Comparison of ENCODE assay signal across 25 mouse cellular contexts in the genomic region with DNA sequence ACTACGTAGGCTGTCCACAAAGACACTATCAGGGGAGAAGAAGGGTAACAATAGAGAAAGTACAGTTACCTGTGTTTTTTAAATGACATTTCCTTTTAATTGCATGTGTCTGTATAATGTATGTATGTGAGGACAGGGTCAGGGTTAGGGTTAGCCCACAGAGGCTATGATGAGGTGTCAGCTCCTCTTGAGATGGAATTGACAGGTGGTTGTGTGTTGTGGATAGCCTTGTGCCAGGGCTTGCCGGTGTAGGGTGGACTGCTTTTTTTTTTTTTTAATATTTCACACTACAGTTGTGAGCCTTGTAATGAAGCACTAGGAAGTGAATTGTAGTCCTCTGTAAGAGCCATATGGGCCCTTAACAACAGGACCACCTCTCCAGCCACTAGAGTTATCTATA.
"Had no signal": no experiment of that assay in that cellular context is flagged by ENCODE, and none has a peak within 500 bp of the region (broad histone marks: within the 10 kb centered on the region; RNA-seq: fewer than 3 reads in every experiment).

No protein-coding gene starts in this region.

- H3K4me2 ChIP-seq: heart, embryonic 13.5 days; heart, embryonic 15.5 days; hindbrain, embryonic 12.5 days; hindbrain, embryonic 14.5 days; kidney, embryonic 15.5 days; limb, embryonic 13.5 days; limb, embryonic 15.5 days; liver, embryonic 12.5 days had no signal

- H3K4me1 ChIP-seq: hindbrain, embryonic 12.5 days; limb, embryonic 13.5 days; limb, embryonic 15.5 days; liver, embryonic 12.5 days had no signal

- H3K4me3 ChIP-seq: gastrocnemius, adult 2 months; heart, embryonic 10.5 days; heart, embryonic 13.5 days; heart, embryonic 15.5 days; hindbrain, embryonic 10.5 days; hindbrain, embryonic 12.5 days; kidney, embryonic 15.5 days; limb, embryonic 13.5 days; limb, embryonic 15.5 days; liver, embryonic 12.5 days had no signal

- H3K27me3 ChIP-seq: heart, embryonic 13.5 days; heart, embryonic 15.5 days; hindbrain, embryonic 12.5 days; kidney, embryonic 15.5 days; limb, embryonic 15.5 days; liver, embryonic 12.5 days had no signal

- H3K36me3 ChIP-seq: heart, embryonic 10.5 days; heart, embryonic 13.5 days; heart, embryonic 15.5 days; hindbrain, embryonic 10.5 days; hindbrain, embryonic 12.5 days; kidney, embryonic 15.5 days; limb, embryonic 13.5 days; limb, embryonic 15.5 days; liver, embryonic 12.5 days had no signal

- H3K9me3 ChIP-seq: heart, embryonic 10.5 days; heart, embryonic 13.5 days; heart, embryonic 15.5 days; hindbrain, embryonic 10.5 days; hindbrain, embryonic 12.5 days; kidney, embryonic 15.5 days; limb, embryonic 13.5 days; limb, embryonic 15.5 days; liver, embryonic 12.5 days had no signal

- H3K9ac ChIP-seq: heart, embryonic 13.5 days; heart, embryonic 15.5 days; hindbrain, embryonic 12.5 days; hindbrain, embryonic 14.5 days; kidney, embryonic 15.5 days; limb, embryonic 13.5 days; limb, embryonic 15.5 days; liver, embryonic 12.5 days had no signal

- ATAC-seq: hindbrain, embryonic 16.5 days; intestine, embryonic 16.5 days; liver, embryonic 12.5 days had no signal

- DNase-seq: gastrocnemius, adult 2 months; gastrocnemius, postnatal 10 days; gastrocnemius, postnatal 25 days; heart, postnatal 4 days; kidney, adult 11 months; kidney, adult 2 months; kidney, adult 9 months; kidney, postnatal 14 days; kidney, postnatal 36 days; layer of hippocampus, adult 9-11 months; layer of hippocampus, postnatal 36 days; left cerebral cortex, postnatal 4 days had no signal

- H3K27ac ChIP-seq: gastrocnemius, adult 2 months; heart, embryonic 10.5 days; heart, embryonic 13.5 days; heart, embryonic 15.5 days; hindbrain, embryonic 12.5 days; hindbrain, embryonic 14.5 days; kidney, embryonic 15.5 days; kidney, postnatal 0 days; limb, embryonic 13.5 days; limb, embryonic 15.5 days; liver, embryonic 12.5 days had no signal
